Mouse (Mus musculus) G1E (cell line): ENCODE measurements around the gene L3mbtl3. TPM values are rescaled to one million over a fixed set of nuclear protein-coding genes. Genes with fewer than 3 reads are reported as not detected.

Experiments
- ATAC-seq: 2 replicates; pipeline ENCODE4 v1.8.0; 2016; ENCODE audit warnings: mild to moderate bottlenecking; ENCODE audit not compliant: insufficient number of reproducible peaks, poor library complexity, low FRiP score, severe bottlenecking; ENCODE audit errors: extremely low read depth
- DNase-seq: peaks from one replicate; pipeline ENCODE4 v3.0.0; 2012; ENCODE audit warnings: low spot score
- H3K27me3 ChIP-seq: 2 replicates; pipeline ENCODE4 v1.6.1; 2012; ENCODE audit warnings: mild to moderate bottlenecking, low read length, inconsistent platforms; ENCODE audit not compliant: insufficient read depth
- H3K36me3 ChIP-seq: replicated peaks from 2 replicates; pipeline ENCODE3; 2012; ENCODE audit warnings: mild to moderate bottlenecking, inconsistent platforms
- H3K4me1 ChIP-seq: 2 replicates; pipeline ENCODE4 v1.6.1; 2012; ENCODE audit warnings: low read depth, low read length, inconsistent platforms, mixed read lengths; ENCODE audit not compliant: insufficient read depth
- H3K4me3 ChIP-seq: 2 replicates; pipeline ENCODE4 v1.5.1; 2012; ENCODE audit warnings: low read depth, mild to moderate bottlenecking, inconsistent platforms, low read length, moderate library complexity, mixed read lengths
- H3K9me3 ChIP-seq: replicated peaks from 2 replicates; pipeline ENCODE4 v1.6.1; 2012; ENCODE audit warnings: inconsistent platforms
- CTCF ChIP-seq: IDR thresholded peaks from 2 replicates; pipeline ENCODE4 v1.5.1; 2012; ENCODE audit warnings: low read depth, low read length, inconsistent platforms, mixed read lengths
- GATA1 ChIP-seq: IDR thresholded peaks from 2 replicates; pipeline ENCODE4 v1.6.1; 2012; ENCODE audit warnings: borderline replicate concordance, low read length, inconsistent platforms, mixed read lengths
- GATA2 ChIP-seq: IDR thresholded peaks from 2 replicates; pipeline ENCODE4 v1.6.1; 2012; ENCODE audit warnings: low read depth, low read length, inconsistent platforms, borderline replicate concordance
- POLR2AphosphoS5 ChIP-seq: IDR thresholded peaks from 2 replicates; pipeline ENCODE4 v1.6.1; 2012; ENCODE audit warnings: low read depth, low read length, inconsistent platforms; ENCODE audit not compliant: insufficient replicate concordance
- TAL1 ChIP-seq: conservative IDR thresholded peaks from 2 replicates; pipeline ENCODE4 v1.6.1; 2012; ENCODE audit warnings: low read depth, low read length, inconsistent platforms, mixed read lengths
- polyA plus RNA-seq: library from polyadenylated mRNA; stranded (reverse); fragments of >175 nt; gene quantifications from 2 replicates; pipeline ENCODE4 v1.2.3, GENCODE M21; 2012
- total RNA-seq, 2 experiments: library from RNA; stranded (forward) in 1 of 2; stranded (reverse) in 1 of 2; fragments of 200-1000 nt in 1 of 2; fragments of >200 nt in 1 of 2; fragmentation: Nextera tagmentation in 1 of 2; gene quantifications; 2 replicates each; pipeline ENCODE4 v1.2.3; 2014 to 2017

Gene L3mbtl3
- total and polyA plus RNA-seq, 3 experiments: 0.16 TPM; not detected in 2

GRCm38 (mm10) chr10:26345879-26346278 is 29.9 kb downstream of the L3mbtl3 start:
- no peak for ATAC-seq
- Histone ChIP-seq H3K36me3 (no peaks in the 10 kb centered on the region), H3K9me3 (peaks cover 3% of the 10 kb centered on the region; the same call in 1 of the 2 replicates), H3K4me3 (no peak overlapping the region), H3K4me1 (no peaks in the 10 kb centered on the region), H3K27me3 (no peaks in the 10 kb centered on the region)
- TF ChIP-seq POLR2AphosphoS5 (no peak), GATA2 (no peak), GATA1 (no peak), CTCF (no peak), TAL1 (no peak)
- no peak for DNase-seq

GRCm38 (mm10) chr10:26337896-26338503 is 37.8 kb downstream of the L3mbtl3 start:
- no peaks in the 10 kb centered on the region for H3K27me3 ChIP-seq
- ATAC-seq (no peak), DNase-seq (no peak)
- H3K9me3 ChIP-seq: peaks cover 22% of the 10 kb centered on the region
- TF ChIP-seq GATA2: no peak
- TF ChIP-seq POLR2AphosphoS5: no peak
- no peak for TF ChIP-seq CTCF
- no peak for TF ChIP-seq TAL1
- TF ChIP-seq GATA1: no peak
- H3K4me3 ChIP-seq: no peak overlapping the region
- H3K36me3 ChIP-seq: no peaks in the 10 kb centered on the region
- no peaks in the 10 kb centered on the region for H3K4me1 ChIP-seq

- TF ChIP-seq CTCF: no peak
- no peak for TF ChIP-seq GATA1
- TF ChIP-seq TAL1: no peak
- TF ChIP-seq GATA2: no peak
- TF ChIP-seq POLR2AphosphoS5: no peak
- no peak for DNase-seq
- H3K36me3 ChIP-seq: no peaks in the 10 kb centered on the region
- no peak for ATAC-seq
- H3K4me3 ChIP-seq: no peak overlapping the region
- H3K4me1 ChIP-seq: no peaks in the 10 kb centered on the region
- H3K9me3 ChIP-seq: peaks cover 7% of the 10 kb centered on the region
- no peaks in the 10 kb centered on the region for H3K27me3 ChIP-seq
These were observed 41.8 kb downstream of the L3mbtl3 start for GRCm38 (mm10) chr10:26333966-26334365.

- no peak for ATAC-seq
- H3K4me1 ChIP-seq: no peaks in the 10 kb centered on the region
- H3K36me3 ChIP-seq: no peaks in the 10 kb centered on the region
- DNase-seq: no peak
- TF ChIP-seq CTCF: no peak
- TF ChIP-seq TAL1: no peak
- no peak for TF ChIP-seq POLR2AphosphoS5
- TF ChIP-seq GATA2: no peak
- TF ChIP-seq GATA1: no peak
- H3K9me3 ChIP-seq: peaks cover 7% of the 10 kb centered on the region
- no peaks in the 10 kb centered on the region for H3K27me3 ChIP-seq
- H3K4me3 ChIP-seq: no peak overlapping the region
These were observed 43.0 kb downstream of the L3mbtl3 start for GRCm38 (mm10) chr10:26332781-26333180.

- Histone ChIP-seq H3K9me3 (no peaks in the 10 kb centered on the region), H3K27me3 (no peaks in the 10 kb centered on the region), H3K36me3 (no peaks in the 10 kb centered on the region), H3K4me3 (no peak overlapping the region), H3K4me1 (no peaks in the 10 kb centered on the region)
- no peak for DNase-seq
- no peak for ATAC-seq
- no peak for TF ChIP-seq GATA1
- no peak for TF ChIP-seq POLR2AphosphoS5
- TF ChIP-seq TAL1: no peak
- no peak for TF ChIP-seq GATA2
- no peak for TF ChIP-seq CTCF
These were observed 46.9 kb downstream of the L3mbtl3 start for GRCm38 (mm10) chr10:26328843-26329242.

- DNase-seq: no peak
- no peak for ATAC-seq
- H3K4me1 ChIP-seq: no peaks in the 10 kb centered on the region
- no peaks in the 10 kb centered on the region for H3K27me3 ChIP-seq
- TF ChIP-seq POLR2AphosphoS5 (no peak), TAL1 (no peak), GATA1 (no peak), GATA2 (no peak), CTCF (no peak)
- H3K4me3 ChIP-seq: no peak overlapping the region
- H3K9me3 ChIP-seq: no peaks in the 10 kb centered on the region
- no peaks in the 10 kb centered on the region for H3K36me3 ChIP-seq
These were observed 47.9 kb downstream of the L3mbtl3 start for GRCm38 (mm10) chr10:26327691-26328542.
